Mouse (Mus musculus): ENCODE measurements at regions not wholly inside any gene's neighbourhood (a gene's known extent, or its start where the extent isn't known, plus 50 kb on each side); places are given as distances from the start of the nearest gene placed in this dataset.
A peak's percentile ranks its signal among the peaks of the same experiment; 100 is the strongest.

DNA sequence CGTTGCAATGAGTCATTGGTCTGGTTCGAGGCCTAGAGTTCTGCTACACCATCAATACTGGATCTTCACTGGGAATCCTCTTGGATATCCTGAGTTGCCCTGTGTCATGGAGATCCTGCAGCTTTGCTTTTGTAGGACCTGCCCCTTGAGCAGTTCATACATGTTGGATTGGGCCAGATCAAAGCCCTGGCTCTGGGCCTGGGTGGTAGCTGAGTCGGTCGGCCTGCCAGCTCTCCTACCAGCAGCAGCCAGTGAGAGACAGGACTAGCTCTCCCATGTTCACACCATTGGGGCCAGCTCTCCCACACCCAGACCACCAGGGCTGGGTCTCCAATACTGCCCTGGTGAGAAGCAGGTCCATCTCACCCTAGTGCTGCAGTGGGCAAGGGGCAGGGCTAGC is 139.4 kb downstream of the Wscd1 start:
- no peak for DNase-seq
- intact Hi-C loops (cut with DNase I), result no loop called here

DNA sequence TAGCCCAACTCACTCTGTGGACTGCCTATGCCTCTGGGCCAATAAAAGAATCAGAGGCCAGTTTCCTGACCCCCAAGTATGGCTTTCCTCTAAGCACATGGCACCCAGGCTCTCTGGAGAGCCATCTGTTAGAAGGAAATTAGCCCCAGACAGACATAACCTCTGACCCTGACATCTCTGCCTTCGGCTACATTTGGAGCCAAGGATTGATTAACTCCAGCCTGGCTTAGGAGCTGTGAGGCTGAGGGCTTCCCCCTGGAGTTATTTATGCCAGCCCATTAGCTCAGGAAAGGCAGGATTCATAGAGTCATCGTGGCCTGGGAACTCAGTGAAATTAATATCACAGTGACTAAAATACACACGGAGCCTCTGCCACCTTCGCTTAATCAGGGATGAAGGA is 137.5 kb downstream of the Wscd1 start:
- intact Hi-C loops (cut with DNase I), result no loop called here
- no peak for DNase-seq

DNA sequence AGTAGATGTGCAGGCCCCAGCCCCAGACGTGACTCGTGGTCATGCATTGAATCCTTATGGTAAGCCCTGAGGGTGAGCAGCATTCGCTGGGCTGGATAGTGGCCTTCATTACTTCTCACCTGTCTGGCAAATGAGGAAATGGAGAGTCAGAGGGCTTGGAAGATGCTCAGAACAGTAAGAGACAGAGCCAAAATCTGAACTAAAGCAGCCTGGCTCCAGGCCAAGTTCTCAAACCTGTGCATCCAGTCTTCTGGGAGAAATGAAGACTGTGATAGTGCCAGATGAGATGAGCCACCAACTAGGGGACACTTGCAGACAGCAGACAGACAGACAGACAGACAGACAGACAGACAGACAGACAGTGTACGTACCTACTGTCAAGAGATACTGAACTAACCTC is 137.1 kb downstream of the Wscd1 start:
- intact Hi-C loops (cut with DNase I), result no loop called here
- DNase-seq, result no peak

DNA sequence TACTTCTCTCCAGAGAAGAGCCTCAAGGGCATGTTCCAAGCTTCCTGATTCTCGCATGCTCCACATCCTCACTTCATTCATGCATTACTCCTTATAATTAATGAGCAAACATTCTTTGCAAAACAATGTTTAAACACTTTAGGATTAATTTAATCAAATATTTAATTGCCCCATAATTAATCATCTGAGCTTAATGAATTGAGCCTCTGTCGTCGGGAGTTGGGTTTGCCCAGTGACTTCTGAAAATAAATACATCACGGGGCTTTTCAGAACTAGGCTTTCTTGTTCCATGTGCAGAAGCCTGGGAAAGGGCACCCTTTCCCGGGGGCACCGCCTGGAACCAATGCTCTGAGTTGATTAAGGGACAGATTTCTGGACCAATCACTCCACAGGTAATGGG is 135.1 kb downstream of the Wscd1 start:
- no peak for DNase-seq
- intact Hi-C loops (cut with DNase I), result no loop called here

DNA sequence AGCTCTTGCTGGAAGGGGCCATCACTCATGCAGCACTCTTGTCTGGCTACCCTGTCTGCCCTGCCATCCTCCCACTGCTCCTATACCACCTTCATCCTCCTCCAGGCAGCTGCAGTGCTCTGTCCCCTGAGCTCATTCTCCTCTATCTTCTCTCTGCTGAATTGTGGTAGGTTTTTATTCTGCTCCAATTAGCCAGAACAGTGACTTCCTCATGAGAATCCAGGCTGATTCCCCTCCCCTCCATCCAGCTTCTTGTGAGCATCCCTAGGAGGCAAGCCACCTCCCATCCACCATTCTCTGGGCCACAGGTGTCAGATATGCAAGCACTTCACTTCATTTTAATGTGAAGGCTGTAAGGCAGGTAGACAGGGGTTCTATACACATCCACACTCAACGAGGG is 132.1 kb downstream of the Wscd1 start:
- intact Hi-C loops (cut with DNase I), result no loop called here
- no peak for DNase-seq

DNA sequence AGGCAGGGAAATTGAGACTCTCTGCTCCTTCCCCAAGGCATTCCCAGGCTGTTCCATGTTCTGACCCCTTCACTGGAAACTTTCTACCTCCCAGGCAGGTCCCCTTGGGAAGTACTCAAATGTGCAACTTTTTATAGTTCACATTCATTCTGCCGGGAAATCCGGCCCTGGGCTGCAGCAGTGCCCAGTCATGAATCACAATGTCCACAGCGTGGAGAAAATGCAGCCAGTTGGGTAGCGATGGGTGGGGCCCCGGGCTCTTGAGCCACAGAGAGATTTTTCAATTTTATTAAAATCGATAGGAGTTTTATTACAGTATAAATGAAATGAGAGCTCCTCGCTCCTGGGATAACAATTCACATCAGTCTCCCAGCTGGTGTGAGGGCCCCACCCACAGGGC is 121.6 kb downstream of the Wscd1 start:
- intact Hi-C loops (cut with DNase I), result no loop called here

DNA sequence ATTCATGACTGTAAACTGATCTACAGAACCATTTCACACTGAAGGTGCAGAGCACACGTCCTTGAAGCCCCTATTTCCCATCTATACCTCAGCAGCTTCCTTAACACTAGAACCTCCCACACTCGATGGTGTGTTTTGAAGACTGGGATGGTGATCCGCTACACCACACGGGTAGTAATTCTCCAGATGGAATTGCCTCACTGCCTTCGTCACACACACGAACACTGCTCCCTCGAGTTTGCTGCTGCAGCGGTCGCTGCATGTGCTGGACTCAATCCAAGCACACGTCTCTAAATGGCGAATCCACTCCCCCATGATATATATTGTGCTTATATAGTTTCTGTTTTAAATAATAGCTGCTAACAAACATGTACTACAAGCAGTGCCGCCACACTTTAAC is 117.0 kb downstream of the Wscd1 start:
- DNase-seq, result no peak
- intact Hi-C loops (cut with DNase I), result no loop called here

More for the DNA sequence above, 121.6 kb downstream of the Wscd1 start:
- no peak for DNase-seq

DNA sequence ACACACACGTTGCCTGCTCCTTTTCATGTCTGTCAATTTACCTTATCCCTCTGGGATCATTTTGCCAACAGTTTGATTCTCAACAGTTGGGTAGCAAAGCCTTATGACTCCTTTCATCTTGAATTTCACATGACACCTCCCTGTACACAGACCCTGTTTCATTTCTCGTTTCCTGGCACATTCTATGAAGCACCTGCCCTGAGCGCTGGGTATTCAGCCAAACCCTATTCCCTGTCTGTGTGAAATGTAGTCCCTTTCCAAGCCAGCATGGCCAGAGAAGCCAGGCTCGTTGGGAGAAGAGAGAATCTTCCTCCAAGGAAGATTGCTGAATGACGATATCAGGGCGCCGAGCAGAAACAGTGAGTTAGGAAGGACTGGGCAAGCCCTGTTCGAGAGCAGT is 108.2 kb downstream of the Wscd1 start:
- intact Hi-C loops (cut with DNase I), result no loop called here
- no peak for DNase-seq

DNA sequence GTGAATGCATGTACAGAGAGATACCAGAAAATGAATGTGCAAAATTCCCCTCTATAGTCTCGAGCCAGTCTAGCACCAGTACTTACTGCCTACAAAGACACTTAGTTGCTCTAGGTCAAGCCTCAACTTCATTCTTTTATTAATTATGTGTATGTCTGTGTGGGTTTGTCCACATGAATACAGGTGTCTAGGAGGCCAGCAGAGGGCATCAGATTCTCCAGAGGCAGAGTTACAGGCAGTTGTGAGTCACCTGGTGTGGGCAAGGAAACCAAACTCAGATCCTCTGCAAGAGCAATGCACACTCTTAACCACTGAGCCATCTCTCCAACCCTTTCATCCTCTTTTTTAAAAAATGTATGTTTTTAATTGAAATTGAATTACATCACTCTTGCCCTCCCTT is 105.8 kb downstream of the Wscd1 start:
- intact Hi-C loops (cut with DNase I), result no loop called here
- no peak for DNase-seq

DNA sequence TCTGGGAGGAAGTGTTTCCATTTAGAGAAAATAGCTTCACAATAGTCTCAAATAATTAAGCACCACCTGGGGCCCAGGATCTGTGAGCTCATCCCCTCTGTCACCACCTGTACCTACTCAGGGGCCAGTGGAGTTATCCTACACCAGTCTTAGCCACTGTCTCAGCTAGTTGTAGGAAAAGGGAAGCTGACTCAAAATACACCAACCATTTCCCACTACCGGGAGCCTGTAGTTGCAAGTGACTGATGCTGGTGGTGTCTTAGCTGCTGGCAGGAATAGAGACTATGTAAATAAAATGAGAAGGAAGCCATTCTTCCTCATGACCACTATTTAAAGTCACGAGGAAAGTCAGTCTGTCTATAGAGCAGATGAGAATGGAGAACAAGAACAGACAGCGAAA is 105.3 kb downstream of the Wscd1 start:
- intact Hi-C loops (cut with DNase I), result no loop called here
- DNase-seq, result no peak

DNA sequence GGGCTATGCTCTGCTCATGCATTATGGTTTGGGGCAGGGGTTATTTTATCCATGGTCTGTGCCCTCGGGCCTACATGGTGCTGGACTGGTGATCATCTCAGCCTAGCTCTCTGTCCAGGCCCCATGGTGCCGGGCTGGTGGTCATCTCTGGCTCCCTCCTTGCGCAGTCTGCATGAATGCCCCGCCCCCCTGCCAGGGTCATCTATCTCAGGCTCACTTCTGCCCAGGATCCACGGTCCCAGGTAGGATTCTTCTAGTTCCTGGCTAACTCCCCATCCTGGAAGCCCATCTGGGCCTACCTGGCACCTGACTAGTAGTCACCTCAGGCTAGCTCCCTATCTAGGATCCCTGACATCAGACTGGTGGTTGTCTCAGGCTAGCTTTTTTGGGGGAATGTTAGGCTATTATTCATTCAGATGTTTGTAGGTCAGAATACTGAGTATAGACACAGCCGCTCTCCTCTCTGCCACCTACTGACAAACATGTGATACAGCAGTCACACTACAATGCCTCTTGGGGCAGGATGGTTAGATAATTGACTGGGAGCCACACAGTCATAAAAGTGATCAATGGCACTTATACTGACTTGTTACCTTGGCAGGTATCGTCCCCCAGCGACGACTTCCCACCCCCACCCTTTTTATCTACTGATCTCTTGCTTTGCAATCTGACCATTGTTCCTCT is 98.1 kb downstream of the Wscd1 start:
- DNase-seq, result peak in 1 of 2 experiments; percentile 3
- intact Hi-C loops (cut with DNase I), result loop anchor here (1.0 to 5.0 kb wide), 2 partner anchors 174 to 501 kb away; no protein-coding TSS in a partner anchor

DNA sequence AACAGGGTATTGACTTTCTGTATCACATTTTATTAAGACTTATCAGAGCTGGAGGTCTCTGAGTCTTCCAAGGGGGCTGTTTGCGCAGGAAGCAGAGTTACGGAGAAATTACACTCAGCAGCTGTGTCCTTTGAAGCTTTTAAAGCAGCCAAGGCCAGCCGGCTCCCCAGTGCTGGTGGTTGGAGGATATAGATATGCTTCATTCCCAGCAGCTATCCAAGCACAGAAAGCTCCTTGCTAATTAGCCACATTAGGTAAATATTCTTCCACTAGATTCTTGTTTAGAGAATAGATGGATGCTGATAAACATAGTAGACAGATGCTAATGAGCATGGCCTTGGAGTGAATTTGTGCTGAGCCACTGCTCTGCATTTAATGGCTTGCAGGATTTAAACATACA is 96.8 kb downstream of the Wscd1 start:
- DNase-seq, result no peak
- intact Hi-C loops (cut with DNase I), result loop anchor here (5.0 kb wide), 1 partner anchor 499 kb away; no protein-coding TSS in a partner anchor

DNA sequence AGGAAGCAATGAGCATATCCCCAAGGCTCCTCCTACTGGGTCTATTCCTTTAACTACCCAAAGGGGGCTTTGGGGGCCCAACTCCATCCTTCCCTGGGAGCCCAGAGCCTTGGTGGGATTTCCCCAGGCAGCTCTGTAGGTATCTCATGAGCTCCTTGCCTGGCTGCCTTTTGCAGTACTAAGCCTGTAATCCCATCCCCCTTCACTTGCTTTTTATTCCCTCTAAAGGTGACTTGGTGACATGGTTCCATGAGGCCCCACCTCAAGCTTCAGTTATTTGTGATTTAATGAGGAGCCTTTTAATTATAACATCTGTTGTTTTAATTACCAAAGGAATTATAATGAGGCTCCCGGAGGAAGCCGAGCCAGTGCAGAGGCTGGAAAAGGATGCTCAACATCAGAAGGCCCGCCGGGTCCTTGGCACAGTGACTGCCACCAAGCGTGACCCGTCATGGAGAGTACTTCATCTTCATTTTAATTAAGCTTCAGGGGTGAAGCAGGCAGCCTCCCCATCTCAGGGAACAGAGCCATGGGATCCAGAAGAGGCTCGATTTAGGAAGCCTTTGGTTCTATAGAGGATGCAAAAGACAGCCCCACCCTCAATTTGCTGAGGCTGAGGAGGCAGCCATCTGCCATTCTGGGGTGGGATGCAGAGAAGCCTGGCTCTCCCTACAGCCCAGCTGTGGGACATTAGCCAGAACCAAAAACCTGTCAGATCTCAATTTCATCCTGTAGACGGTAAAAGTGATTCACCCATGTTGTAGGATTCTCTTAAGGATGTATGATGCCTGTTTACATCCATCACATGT is 91.1 kb downstream of the Wscd1 start:
- intact Hi-C loops (cut with DNase I), result no loop called here

More for the DNA sequence above, 91.1 kb downstream of the Wscd1 start:
- DNase-seq, result no peak
